Mouse (Mus musculus) lung, adult 2 months (tissue): ENCODE data around the gene Gm11939.

Experiments
- CTCF ChIP-seq: fragments of 200-500 bp; IDR thresholded peaks from 2 replicates; pipeline ENCODE4 v1.5.1; 2011; ENCODE audit warnings: mild to moderate bottlenecking, low read length, control low read depth; ENCODE audit not compliant: insufficient read depth
- POLR2A ChIP-seq: fragments of 200-500 bp; IDR thresholded peaks from 2 replicates; pipeline ENCODE4 v1.6.1; 2011; ENCODE audit warnings: low read depth, mild to moderate bottlenecking, control low read depth, low read length, borderline replicate concordance; ENCODE audit errors: extremely low read depth

- TF ChIP-seq CTCF = no peak
- TF ChIP-seq POLR2A = no peak
Observed at GRCm38 (mm10) chr11:99521288-99521860, 37.9 kb downstream of the Gm11939 start, which contains the start of gene Krt39.
